Mouse (Mus musculus) erythroblast, adult 5-6 weeks (primary cell): ENCODE results near the gene Psmd4. TPM values are rescaled to one million over a fixed set of nuclear protein-coding genes. Genes with fewer than 3 reads are reported as not detected.
"Not testable (repeated sequence)": the region's sequence is repeated elsewhere in the genome, so short reads cannot be mapped to it uniquely, and the experiment has no call there.

Source experiments
- ATAC-seq: replicated peaks from 2 replicates; pipeline ENCODE4 v1.8.0; 2016; ENCODE audit warnings: moderate number of reproducible peaks, mild to moderate bottlenecking, moderate TSS enrichment, inconsistent platforms; ENCODE audit not compliant: poor library complexity, low FRiP score, severe bottlenecking
- total RNA-seq, 2 experiments: library from RNA; stranded (forward) in 1 of 2; stranded (reverse) in 1 of 2; fragments of 150-400 nt in 1 of 2; fragments of 200-764, 138-1000 nt in 1 of 2; gene quantifications; 2 replicates each; pipeline versions ENCODE4 v1.2.3 to v1.2.4; 2015 to 2017; ENCODE audit warnings: low replicate concordance in 2 of 2

Psmd4 gene
- total RNA-seq (2015; ENCODE audit: low replicate concordance): 76.9 and 89.3 TPM in 2 replicates
- total RNA-seq (2017; ENCODE audit: low replicate concordance): 102 and 150 TPM in 2 replicates

DNA sequence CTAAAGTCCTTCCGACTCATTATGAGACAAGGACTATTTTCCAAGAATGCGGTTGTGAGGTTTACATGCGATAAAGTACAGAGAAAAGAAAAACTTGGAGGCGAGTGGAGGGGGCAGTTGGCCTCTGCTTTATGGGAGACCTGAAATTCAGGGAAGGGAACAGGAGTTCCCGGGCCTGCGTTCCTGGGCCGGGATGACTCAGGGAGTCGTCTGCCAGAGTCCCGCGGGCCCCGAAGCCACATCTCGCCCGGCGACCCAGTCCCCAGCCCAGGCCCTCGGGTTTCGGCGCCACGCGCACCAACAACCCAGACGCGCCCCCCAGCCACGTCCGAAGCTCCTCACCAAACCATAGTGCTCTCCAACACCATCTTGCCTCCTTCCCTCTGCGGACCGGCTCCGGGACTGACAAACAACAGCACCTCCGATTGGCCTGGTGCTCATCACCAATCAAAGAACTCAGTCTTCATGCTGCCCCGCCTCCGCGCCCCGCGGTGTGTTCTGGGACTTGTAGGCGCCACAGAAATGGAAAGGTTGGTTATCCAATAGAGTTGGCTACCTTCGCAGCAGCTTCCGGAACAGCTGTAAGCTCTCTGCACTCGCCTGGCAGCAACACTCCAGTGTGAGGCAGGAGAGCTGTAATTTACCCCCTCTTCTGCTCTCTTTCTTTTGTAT is at the start of gene Psmd4:
Gene Psmd4, minus strand, starts transcription at position 449 of the 672 bp plus-strand sequence.
- peak; percentile 96 for ATAC-seq

DNA sequence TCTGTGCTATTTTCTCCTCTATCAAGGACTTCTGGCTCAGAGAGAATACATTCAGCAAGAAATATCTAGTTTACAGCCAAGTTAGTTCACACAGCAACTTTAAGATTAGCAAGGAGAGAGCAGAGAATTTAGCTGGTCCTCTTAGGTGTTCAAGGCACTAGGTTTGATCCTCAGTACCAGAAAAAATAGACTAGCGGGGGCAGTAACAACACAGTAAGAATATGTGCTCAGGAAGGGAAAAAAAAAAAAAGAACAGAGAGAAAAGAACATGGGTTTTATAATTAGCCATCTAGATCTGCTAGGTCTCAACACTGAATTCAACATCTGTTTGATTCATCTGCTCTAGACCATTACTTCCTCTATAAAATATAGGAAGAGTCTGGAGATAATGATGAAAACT is 45.7 kb upstream of the Psmd4 start:
- no peak for ATAC-seq

DNA sequence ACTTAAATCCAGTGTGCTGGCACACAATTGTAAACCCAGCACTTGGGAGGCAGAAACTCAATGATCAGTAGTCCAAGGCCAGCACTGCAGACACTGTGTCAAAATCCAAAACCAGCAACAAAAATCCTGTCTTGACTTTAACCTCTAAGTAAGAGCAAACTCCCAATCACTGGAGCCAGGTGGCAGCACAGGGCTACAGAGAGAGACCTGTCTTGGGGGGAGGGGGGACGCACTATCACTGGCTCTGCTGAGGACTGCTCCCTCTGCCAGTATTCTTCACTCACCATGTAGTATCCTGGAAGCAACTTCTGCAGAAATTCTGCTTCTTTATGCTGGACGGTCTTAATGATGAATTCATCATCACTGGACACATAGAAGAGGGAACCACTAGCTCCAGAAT is 29.2 kb upstream of the Psmd4 start:
- ATAC-seq: no peak

DNA sequence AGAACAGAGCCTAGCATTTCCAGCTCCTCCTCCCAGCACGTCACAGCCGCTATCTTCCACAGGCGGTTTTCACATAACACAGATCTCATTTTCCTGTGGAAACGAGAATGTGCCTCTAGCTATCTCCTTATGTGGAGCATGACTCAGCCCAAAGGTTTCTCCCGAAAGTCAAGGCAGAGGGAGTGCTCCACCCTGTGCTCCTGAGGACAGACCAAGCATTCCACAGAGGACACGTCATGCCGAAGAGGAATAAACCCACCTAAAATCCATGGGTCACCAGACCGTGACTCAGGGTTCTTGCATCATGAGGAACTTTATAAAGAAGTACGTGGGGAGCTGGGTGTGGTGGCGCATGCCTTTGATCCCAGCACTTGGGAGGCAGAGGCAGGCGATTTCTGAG is 24.2 kb upstream of the Psmd4 start:
- ATAC-seq: no peak

DNA sequence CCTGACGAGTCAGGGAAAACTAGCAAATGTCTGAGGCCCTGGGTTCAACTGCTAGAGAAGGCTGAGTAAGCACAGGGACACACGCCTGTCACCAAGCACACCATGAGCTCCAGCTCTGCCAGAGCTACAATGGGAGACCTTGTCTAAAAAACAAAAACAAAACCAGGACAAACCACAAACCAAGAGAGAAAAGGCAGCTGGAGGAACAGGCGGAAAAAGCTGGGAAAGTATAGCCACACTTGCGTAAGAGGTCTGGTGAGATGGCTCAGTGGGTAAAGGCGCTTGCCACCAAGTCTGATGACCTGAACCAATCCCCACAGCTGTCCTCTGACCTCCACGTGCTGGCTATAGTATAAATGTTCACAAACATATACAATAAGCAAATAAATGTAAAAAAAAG is 23.7 kb upstream of the Psmd4 start:
- no peak for ATAC-seq

DNA sequence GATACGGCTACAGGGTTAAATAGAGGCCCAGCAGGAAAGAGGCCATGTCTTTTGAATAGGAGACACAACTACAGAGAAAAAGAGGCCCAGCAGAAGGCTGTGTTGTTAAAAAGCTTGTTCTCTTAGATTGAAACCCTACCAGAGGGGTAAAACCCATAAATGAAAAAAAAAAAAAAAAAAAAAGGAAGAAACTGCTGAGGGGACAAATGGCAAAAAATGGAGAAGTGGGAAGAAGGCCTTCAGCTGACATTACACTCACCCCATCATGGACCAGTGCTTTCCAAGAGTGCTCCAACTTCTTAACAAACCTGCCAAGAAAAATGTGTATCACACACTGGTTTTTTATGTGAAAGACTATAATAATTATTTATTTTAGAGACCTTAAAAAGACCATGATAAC is 23.1 kb upstream of the Psmd4 start:
- no peak for ATAC-seq

DNA sequence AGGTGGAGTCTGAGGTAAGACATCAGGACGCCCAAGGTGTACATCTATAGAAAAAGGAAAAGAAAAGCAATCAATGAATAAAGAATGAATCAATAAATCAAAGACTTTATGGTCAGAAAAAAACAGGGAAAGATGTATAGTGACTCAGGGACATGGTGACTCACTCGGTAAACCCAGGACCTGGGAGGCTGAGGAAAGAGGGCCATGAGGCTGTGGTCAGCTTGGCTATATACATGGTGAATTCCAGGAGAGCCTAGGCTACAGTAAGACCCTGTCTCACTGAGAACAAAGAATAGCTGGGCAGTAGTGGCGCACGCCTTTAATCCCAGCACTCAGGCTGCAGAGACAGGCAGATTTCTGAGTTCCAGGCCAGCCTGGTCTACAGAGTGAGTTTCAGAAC is 21.3 kb upstream of the Psmd4 start:
- ATAC-seq: no peak

DNA sequence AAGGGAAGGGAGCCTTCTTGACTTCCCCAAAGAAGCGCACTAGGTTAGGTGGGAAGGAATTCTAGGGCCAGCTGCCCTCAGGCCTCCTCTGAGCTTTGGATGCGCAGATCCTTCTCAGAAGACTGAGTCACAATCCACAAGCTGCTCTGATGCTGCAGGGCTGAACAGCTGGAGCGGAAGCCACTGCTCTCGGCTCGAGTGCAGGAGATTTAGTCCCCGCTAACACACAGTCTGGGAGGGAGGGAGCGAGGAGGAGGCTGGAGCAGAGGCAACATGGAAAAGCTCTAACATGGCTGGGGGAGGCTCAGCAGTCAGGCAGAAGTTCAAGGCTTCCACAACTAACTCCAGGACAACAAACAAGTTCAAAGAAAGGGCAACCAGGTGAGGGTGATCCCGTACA is 15.7 kb upstream of the Psmd4 start:
- ATAC-seq: no peak

DNA sequence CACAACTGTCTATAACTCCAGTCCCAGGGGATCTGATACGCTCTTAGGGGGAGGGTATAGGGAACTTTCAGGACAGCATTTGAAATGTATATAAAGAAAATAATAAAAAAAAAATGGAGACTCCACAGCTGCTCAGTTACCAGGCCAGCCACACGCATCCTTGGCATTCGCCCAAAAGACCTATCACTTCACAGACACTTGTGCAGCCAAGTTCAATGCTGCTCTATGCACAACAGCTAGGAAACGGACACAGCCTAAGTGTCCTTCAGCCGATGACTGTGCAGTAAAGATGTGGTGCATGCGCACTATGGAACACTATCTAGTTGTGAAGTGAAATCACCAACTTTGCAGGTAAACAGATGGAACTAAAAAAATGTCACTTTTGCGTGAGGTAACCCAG is 13.9 kb upstream of the Psmd4 start:
- ATAC-seq: peak; percentile 77

DNA sequence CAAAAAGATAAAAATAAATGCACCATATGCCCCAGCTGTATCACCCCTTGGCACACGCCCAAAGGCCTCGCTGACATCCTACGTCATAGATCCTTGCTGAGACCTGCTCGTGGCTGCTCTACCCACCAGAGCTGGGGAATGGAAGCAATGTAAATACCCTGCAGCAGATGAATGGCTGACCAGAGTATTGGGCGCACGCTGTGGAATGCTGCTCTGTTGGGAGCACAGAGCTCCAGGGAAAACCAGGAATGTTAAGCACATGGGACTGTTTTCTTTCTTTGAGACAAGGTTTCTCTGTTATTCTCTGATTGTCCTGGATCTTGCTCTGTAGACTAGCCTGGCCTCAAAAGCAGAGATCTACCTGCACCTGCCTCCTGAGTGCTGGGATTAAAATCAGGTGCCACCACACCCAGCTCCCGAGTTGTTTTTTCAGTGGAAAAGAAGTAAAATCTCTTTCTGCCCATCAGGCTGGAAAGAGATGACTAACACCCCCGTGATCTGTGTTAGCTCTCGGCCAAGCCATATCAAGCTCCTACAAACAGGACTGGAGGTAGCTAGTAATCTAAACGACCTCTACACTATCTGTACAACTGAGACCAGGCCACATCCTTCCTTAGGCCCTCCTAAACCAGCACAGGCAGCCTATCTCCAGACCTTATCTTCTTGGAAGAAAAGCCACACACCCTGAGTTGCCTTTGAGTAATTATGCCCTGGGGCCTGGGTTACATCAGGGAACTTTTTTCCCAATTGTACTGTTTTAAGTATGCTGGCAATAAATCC is 12.3 kb upstream of the Psmd4 start:
- 0 out of 2 replicates have a peak, but pooled peaks have one; percentile 32 for ATAC-seq

DNA sequence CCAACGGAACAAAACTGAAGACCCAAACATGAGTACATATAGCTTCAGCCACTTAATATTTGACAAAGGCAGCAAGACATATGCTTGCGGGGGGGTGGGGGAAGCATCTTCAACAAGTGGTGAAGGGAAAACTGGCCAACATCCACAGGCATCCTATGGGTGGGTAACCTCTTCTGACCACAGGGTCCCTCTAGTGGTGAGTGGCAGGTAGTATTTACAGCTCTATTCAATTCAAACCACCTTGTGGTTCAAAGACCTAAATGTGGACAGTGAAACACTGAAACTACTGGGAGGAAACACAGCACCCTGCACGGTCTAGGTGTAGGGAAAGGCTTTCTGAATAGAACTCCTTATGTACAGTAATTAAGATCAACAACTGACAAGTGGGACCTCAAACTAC is 11.3 kb upstream of the Psmd4 start:
- peak; percentile 74 for ATAC-seq

DNA sequence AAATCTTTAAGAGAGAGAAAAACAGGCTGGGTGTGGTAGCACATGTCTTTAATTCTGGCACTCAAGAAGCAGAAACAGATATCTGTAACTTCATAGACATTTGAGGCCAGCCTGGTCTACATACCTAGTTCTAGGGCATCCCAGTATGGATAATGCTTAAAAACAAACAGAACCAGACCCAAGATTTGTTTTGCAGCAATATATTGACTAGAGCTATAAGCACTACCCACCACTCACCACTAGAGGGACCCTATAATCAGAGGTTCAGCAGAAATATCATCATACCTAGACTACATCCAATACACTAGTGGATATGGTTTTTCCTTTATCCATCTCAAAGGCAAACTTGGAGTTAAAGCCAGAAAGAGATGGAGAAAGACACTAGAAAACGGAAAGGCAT is 10.5 kb upstream of the Psmd4 start:
- peak; percentile 67 for ATAC-seq

DNA sequence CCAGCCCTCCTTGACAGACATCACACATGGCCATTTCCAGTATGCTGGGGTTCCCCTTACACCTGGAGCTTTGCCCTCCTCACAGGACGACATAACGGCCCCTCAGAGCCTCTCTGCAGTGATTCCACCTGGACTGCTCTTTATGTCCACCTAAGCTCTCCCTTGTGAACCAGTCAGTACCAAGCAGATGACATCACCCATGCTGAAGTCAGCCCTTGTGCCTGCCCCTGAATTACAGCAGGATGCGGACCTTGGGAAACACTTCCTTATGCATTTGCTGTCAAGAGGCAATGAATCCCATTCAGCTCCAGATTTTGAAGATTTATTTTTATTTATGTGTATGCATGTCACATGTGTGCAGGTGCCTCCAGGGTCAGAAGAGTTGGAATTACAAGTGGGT is 5.5 kb upstream of the Psmd4 start:
- ATAC-seq: no peak

DNA sequence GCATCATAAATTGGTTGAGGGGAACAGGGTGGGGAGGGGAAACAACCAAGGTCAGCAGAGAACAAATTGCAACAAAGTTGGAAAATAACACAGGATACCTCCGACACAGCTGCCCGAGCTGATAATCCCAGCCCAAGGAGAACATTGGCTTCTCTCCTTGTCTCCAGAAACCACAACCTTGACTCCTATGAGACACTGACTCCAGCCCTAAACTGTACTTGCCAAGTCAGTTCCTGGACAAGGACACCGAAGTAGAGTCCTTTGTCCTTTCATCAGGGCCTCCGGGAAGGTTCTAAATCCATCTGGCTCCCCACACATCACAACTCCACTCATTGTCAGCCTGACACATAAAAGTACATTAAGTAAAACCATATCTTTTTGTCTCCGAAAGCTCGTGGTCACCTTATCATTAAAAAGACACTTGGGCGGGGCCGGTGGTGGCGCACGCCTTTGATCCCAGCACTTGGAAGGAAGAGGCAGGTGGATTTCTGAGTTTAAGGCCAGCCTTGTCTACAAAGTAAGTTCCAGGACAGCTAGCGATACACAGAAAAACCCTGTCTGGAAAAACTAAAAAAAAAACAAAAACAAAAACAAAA is 4.1 kb upstream of the Psmd4 start:
- ATAC-seq: no peak

DNA sequence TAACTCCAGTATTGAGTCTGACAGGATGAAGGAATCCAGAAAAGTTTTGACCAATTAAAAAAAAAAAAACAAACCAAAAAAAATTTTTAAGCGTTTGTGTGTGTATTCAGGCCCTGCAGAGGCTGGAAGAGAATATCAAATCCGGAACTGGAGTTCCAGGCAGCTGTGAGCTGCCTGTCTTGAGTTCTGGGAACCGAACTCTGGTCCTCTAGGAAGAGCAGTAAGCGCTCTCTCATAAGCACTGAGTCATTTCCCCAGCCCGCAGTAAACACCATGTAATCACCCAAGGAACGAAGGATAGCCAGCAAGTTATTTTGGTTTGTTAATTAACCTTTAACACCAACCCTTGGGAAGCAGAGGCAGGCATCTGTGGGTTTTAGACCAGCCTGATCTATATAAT is 837 bp upstream of the Psmd4 start:
- ATAC-seq: no peak

DNA sequence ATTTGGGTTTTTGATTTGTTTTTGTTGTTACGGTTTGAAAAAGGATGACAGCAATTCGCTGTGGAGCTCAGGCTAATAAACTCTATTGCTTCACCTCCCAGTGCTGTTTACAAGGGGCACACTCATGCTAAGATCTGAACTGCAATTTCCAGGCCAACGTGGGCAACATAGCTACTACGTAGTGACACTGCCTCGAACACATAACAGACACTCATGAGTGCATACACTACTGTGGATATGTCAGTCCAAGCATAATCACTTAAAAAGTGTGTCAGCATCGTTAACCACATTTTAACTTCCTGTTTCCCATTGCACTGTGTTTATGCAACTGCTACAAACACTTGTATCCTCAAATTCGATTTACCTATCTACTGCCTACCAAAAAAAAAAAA is 420 bp upstream of the Psmd4 start:
- ATAC-seq: peak; percentile 50

DNA sequence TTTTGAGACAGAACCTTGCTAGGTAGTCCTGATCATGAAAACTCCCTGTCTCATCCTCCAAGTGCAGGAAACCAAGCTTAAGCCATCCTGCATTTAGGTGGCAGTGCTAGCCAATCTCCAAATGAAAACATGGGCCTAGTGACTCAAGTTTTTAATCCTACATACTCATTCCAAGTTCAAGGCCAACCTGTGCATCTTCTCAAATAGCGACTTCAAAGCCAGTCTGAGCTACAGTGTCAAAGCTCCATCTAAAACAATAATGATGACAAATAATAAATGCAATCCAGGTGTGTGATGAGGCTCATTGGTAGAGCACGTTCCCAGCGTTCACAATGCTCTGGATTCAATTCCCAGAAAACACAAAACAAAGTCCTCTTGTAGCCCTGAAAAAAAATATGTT is 789 bp downstream of the Psmd4 start:
- no peak for ATAC-seq

DNA sequence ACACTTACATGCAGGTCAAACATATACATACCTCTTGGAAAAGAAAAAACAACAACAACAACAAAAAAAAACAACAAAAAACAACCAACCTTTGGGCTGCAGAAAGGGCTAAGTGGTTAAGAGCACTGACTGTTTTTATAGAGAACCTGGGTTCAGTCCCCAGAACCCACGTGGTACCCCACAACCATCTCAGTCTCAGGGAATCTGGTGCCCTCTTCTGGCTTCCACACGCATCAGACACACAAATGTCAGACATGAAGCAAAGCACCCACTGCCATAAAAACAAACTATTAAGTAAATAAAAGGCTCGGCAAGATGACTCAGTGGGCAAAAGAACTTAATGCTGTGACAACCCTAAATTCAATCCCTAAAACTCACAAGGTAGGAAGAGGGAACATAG is 12.5 kb downstream of the Psmd4 start:
- no peak for ATAC-seq

DNA sequence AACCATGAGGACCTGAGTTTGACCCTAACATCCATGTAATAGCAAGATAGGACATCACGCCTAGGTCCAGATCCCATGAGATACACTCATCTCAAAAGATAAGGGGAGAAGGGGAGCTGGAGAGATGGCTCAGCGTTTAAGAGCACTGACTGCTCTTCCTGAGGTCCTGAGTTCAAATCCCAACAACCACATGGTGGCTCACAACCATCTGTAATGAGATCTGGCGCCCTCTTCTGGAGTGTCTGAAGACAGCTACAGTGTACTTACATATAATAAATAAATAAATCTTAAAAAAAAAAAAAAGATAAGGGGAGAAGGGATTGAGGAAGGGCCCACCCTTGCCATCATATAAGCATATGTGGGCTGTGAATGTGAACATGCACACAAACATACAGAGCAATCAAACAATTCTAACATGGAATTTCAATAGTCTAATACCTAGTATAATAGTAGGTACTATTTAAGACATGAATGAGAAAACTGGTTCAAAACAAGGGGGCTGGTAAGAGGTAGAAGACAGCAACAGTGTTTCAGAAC is 13.1 kb downstream of the Psmd4 start:
- ATAC-seq: not testable (repeated sequence)

DNA sequence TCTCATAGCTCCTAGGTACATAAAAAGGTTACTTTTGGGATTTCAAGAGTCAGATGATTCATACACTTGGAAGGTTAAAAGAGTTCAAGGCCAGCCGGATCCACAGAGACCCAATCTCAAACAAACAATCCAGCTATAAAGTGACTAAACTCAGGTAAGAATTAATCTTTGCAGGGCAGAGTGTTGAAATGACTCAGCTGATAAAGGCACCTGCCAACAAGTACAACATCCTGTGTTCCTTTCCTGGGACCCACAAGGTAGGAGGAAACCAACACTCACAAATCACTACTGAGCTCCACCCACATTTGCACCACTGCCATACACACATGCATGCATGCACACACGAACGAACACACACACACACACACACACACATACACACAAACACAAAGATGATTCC is 13.8 kb downstream of the Psmd4 start:
- ATAC-seq: no peak

DNA sequence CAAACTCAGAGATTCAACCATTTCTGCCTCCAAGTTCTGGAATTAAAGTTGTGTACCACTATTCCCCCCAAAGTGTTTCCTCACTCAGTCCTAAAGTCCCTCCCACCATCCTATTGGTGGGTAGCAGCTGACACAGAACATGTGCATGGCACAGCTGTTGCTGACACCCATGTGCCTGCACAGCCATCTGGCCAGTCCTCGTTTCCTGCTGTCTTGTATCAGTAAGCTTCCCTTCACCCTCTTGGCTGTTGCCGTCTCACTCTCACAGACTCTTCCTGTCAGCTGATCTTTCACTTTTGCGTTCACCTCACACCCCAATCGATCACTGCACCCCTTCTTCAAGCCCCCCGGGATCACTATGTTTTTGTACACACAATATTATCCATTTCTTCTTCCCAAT is 14.7 kb downstream of the Psmd4 start:
- ATAC-seq: no peak
